Mouse (Mus musculus): ENCODE results near the gene Jaml. TPM values are rescaled to one million over a fixed set of nuclear protein-coding genes. Genes with fewer than 3 reads are reported as not detected.

Gene Jaml
- total RNA-seq, 2 experiments from 2014 or later, result 0.54 to 0.57 TPM

DNA sequence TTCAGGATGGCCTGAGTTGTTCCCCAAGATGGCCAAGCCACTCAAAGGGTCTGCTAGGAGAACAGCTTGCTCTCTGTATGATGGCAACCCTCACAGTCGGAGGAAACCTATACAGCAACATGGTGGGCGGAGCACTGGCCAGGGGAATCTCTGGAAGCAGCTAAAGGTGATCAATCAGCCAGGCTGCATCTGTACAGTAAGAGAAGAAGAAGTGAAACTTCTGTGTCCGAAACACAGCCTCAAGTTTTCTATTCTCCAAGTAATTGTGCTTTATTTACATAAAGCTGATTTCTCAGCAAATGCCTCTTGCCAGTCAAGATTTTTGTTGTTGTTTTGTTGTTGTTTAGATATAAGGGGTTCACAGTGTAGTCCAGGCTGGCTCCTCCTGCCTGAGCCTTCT is 1.1 kb upstream of the Jaml start:
- DNase-seq (ENCODE audit: low spot score in 2 of 2), result no peak

DNA sequence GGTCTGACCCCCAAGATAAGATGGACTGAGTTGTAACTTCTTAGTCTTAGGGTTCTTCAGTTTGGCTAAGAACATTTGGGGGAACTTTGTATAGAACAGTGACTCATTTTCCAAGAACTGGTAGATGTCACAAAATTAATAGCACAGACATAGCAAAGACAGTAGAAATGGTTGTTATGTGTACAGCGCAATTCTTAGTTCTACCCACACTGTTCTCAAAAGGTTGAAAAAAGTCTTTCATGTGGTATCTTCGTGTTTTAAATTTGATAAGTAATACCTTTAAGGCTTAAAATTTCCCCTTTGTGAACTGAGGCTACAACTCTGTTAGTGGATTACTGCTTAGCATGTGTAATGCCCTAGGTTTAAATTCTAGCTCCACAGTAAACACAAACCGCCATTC is 4.1 kb downstream of the Jaml start:
- DNase-seq (ENCODE audit: low spot score in 2 of 2), result no peak

DNA sequence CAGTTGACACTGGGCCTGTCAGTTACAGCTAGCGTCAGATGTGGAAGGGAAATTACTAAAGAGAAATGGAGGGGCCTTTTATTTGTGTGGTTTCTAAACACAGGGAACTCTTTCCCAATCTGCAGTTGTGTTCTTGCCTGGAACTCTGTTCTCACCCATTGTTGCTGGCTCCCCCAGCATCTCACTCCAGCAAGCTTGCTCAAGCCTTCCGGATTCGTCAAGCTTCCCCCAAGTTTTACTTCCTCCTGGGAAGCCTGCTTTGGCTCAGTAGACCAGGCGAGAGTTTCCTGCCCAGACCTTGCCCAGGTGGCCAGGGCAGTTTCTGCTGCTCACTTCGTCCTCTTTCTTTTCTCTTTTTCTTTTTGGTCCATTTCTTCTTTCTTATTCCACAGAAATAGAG is 5.6 kb downstream of the Jaml start:
- DNase-seq (ENCODE audit: low spot score in 2 of 2), result no peak

DNA sequence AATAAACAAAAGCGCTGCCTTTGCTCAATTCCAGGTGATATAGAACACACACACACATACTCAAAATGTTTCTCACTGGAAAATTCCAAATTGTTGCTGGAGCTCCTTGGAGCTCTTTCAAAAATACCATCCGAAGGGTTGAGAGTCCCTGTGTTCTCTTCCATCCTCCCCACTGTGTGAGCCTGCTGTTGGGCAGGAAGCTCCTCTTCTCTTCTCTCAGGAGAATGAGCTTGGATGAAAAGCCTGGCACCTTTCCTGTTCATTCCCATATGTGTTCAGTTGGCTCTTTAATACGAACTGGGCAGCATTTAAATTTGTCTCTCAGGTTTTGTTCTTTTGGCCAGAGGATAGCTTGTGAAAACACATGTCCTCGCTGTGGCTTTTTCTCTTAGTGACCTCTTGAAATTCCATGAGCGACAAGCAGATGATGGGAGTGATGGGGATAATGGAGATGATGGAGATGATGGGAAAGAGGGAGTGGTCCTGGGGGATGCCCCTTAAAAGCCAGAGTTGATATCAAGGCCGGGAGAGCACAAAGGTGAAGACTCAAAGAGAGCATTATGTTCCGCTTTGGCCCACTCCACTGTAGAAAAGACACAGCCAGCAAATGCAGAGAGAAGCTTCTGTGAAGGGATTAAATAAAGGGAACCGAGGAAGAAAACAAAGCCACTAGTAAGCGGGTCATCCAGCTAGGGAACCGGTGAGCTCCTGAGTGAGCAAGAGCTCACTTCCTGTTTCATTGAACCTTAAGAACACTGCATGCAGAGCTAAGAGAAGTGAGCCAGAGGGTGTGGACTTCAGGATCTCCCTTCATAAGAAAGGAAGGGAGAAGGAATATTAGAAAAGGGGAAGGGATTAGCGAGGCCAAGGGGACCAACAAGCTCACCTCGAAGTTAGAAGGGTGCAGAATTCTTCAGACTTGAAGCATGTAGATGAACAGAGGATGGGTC is 7.0 kb downstream of the Jaml start:
- no peak for DNase-seq (ENCODE audit: low spot score in 2 of 2)

DNA sequence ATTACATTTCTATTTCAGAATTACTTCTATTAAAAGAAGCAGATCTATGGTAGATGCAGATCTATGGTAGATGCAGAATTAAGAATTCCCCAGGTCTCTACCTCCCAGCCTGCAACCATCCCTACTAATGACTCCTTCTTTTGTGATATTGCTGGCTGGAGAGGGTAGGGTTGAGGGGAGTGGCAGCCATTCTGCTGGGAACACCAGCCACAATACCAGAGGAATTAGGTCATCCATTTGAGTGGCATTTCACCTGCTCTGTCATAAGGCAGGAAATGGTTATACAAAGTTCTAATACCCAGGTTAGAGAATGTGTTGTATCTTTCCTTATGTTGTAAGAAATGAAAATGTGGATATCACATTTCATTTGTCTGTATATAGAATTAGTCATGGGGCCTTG is 9.1 kb downstream of the Jaml start:
- DNase-seq (ENCODE audit: low spot score in 2 of 2), result no peak

DNA sequence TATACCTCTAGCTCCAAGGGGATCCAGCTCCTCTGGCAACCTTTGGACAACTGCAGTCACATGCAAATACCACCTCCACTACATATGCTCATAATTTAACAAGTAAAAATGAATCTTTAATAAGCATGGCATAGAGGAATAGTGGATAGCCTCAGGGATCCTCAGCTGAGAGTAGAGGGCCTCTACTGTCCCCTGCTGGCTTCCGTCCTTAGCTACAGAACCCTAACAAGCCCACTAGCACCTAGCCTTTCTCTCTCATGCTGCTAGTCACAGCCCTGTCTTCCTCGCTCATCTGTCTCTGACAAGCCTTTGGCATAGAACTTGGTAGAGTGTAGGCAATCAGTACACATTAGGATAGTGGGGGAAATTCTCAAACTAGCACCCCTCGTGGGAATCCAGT is 11.8 kb downstream of the Jaml start:
- DNase-seq (ENCODE audit: low spot score in 2 of 2), result no peak

DNA sequence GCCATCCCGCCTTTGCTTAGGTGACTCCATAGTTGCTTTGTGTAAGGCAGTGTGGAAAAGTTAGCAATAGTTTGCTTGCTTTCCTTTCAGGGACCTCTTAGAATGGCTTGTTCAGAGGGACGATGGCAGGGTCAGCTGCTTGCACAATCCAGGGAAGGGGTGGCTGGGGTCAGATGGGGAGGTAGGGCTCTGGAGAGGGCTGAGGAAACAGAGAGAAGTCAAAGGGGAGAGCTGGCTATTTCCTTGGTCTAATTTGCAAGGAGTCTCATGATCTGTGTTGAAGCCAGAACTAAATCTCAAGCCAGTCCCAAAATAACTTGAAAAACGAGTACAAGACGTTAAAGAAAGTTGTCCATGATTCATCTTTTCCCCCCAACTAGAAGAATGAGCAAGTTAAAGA is 13.7 kb downstream of the Jaml start:
- DNase-seq (ENCODE audit: low spot score in 2 of 2), result no peak

DNA sequence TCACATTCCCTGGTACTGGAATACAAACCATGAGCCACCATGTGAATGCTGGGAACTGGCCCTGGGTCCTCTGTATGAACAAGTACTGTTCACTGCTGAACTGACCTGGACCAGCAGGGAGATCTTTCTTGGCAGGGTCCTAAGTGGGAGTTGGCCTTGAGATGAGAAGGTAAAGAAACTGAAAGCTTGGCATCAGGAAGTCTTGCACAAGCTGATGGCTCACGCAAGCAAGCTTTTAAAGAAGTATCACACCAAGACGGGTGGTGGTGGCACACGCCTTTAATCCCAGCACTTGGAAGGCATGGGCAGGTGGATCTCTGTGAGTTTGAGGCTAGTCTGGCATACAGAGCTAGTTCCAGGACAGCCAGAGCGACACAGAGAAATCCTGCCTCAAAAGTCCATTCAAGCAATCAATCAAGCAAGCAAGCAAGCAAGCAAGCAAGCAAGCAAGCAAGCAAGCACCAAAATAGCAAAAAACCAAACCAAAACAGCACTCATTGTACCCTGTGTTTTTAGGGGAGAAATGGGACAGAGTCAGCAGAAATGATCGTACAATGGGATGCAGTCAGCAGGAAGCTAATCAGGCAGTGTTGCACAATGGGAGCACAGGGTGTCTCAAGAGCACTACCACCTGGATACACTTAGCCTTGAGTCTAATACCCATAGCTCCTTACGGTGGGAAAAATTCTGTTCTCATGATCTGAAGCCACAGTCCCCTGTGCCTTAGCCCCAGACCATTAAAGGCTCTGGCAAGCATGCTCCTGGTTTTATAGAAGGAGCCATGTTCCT is 16.4 kb downstream of the Jaml start:
- DNase-seq (ENCODE audit: low spot score in 2 of 2), result no peak

DNA sequence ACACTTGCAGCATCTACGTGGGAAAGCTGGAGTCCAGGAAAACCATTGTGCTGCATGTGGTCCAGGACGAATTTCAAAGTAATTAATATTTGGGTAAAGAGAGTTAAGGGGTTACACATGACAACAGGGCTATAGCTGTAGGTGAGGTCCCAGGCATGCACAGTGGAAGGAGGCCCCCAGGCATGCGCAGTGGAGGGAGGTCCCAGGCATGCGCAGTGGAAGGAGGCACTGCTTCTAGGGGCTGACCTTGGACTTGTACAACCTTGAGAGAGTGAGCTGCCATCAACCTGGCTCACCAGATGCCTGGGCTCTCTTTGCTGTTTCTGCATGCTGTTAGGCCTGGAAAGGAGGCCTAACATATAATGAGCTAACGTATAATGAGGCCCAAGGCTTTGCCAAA is 18.9 kb downstream of the Jaml start:
- no peak for DNase-seq (ENCODE audit: low spot score in 2 of 2)

DNA sequence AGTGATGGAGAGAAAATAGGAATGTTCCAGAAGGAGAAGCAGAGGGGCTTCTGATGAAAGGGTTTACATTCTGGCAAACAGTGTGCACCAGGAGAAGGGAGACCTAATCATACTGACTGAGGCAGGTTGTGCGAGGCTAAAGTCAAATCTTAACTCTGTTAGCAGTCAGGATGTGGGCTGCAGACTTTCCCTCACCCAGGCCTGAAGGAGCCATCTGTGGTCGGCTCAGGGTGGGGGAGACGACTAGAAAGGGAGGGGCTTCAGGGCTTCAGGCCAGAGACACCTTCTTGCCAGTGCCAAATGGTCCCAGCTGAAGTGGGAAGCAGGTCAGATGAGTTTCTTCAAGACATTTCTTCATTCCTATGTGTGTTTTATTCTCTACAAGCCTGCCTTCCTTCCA is 19.4 kb downstream of the Jaml start:
- no peak for DNase-seq (ENCODE audit: low spot score in 2 of 2)

DNA sequence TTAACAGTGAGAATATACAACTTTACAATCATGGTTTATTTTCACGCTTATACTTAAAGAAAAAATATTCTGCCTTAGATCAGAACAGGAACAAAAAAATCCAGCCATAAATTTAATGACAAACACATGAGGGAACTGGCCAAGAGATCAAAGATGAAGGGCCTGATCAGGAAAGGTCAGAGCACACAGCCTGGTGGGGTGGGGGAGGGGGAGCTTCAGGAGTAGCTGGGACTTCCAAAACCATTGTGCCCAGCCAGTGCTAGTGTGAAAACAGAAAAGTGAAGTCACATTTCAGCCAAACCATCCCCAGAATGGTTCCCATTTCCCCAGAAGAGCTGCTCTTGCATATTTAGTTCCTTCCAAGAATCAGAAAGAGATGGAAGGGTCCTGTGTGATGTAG is 23.5 kb downstream of the Jaml start:
- no peak for DNase-seq (ENCODE audit: low spot score in 2 of 2)

DNA sequence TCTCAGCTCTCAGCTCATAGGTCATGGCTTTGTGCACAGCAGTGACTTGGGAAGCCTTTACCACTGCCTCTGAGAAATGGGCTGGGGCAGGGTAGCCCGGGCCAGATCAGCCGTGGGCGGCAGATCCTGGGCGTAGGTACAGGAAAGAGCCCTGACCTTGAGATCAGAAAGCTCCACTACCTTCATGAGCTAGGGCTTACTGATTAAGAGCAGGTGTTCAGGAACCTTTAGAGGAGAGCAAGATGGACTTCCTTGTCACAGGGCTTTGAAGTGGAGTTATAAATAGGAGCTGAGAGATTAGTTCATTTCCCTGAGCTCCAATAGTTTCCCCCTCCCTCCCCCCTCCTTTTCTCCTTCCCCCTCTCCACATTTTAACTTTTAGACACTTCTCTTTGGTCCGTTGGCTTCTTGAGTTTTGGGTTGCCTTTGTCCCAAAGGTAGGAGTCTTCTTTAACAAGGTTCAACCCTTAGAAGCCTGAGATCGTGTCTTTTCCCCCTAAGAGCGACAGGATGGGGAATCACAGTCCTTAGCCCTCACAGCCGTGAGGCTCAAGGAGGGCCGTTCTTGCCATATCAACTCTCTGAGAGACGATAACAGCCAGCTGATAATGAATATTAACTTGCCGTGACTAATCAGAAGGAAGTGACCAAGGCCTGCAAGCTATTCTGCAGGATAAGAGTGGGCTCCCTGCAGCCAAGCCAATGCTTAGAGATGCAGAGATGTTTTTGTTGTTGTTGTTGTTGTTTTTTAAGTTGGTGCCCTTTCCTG is 24.4 kb downstream of the Jaml start:
- DNase-seq (ENCODE audit: low spot score in 2 of 2), result no peak

DNA sequence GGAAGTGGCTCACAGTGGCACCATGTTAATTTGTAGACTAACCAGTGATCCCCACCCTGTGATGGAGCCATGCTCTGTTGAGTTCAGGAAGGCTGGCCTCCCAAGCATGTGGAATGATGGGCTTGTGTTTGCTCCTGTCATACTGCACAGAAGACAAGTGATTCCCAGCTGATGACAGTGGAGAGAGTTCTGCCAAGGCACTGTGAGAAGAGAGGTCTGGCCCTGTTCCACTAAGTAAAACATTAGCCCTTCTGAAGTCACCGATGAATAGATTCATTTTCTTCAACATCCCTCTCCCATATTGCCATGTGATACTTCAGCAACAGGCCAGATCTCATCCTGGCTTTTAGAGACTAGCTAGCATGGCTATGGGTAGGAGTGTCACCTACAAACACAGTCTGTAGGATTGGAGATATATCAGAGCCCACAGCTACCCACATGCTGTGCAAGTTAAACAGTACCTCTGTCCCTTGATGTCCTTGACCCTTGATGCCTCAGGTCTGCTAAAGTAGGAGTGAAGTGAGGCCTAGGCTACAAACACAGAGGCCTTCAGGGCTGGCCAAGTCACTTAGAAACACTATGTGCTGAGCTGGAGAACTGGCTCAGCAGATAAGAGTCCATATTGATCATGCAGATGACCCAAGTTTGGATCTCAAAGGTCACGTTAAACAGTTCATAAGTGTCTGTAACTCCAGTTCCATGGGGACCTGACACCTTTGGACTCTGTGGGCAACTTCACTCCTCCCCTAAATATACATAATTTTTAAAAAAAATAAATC is 26.8 kb downstream of the Jaml start:
- no peak for DNase-seq (ENCODE audit: low spot score in 2 of 2)

DNA sequence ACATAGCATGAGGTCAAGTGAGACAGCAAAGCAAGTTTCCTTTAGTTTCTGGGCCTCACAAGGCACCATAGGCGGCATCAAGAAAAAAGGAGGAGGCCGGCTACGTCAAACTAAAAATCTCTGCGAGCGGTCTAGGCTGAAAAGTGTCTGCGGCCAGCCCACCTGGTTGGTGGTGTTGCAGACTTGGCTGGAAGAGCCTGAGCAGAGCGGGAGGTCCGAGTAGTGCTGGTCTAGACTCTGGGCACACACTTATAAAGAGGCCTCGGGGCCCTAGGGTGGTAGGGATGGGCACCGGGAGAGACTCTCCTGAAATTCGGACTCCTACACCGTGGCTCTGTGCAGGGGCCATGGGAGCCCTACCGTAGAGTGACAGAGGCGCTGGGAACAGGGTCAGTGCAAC is 36.7 kb downstream of the Jaml start:
- DNase-seq (ENCODE audit: low spot score in 2 of 2), result peak in 1 of 2 experiments; percentile 44

DNA sequence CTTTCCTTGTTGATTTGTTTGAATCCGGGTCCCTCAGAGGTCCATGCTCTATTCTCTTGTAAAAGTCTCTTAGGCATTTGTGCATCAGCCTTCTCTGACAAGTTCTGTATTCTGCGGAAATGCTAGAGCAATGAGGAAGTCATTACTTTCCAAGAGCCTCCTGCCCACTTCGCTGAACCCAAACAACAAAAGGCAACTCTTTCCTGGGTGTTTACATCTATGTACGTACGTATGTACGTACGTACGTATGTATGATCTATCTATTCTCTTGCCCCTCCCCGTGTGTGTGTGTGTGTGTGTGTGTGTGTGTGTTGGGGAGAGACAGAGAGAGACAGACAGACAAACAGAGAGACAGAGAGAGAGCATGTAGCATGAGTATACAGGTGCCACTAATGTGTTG is 37.8 kb downstream of the Jaml start:
- DNase-seq (ENCODE audit: low spot score in 2 of 2), result no peak

DNA sequence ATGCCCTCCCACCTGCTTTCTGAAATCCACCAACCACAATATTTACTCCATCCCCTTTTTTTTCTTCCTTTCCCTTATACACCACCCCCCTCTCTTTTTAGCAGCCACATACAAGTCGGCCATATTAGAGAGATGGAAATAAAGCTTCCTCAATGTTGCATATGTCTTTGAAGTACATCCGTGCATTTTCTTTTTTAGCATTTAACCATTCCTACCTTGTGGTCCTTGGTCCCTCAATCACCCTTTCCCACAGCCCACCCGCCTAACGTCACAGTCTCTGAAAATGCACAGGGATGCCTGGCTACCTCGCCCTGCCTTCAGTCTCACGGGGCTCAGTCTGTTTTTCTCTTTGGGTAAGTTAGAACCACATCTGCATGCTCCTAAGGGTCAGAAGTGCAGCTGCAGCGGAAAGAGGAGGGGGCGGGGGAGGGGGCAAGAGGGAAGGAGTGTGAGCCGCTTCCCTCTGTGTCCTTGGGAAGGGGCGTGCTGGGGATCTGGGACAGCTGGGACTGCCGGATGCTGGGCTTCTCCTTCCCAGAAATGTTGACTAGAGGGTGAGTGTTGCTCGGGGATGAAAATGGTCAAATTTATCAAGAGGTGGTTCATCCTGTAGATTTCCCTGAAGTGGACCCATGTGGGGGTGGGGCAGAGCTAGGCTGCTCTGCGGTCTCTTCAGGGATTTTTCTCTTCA is 38.9 kb downstream of the Jaml start, which contains the start of gene Scn2b:
Gene Scn2b (plus strand): TSS at position 42 of the 691 bp plus-strand sequence.
- no peak for DNase-seq (ENCODE audit: low spot score in 2 of 2)

DNA sequence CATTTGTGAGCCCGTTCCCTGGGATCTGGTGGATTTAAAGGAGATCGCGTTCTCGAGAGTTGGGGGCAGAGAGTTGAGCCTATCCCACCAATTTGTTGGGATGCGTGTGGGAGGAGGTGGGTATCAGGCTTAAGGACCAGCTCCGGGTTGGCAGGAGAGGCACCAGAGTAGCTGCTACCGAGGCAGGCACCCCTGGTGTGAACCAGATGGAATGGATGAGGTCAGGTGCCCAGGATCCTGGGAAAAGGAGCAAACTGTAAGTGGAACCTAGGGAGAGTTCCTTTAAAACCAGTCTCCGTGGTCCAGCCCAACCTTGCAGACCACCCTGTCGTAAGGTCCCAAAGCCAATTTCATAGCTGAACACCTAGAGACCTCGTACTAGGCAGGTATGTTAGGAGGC is 39.6 kb downstream of the Jaml start:
- no peak for DNase-seq (ENCODE audit: low spot score in 2 of 2)

DNA sequence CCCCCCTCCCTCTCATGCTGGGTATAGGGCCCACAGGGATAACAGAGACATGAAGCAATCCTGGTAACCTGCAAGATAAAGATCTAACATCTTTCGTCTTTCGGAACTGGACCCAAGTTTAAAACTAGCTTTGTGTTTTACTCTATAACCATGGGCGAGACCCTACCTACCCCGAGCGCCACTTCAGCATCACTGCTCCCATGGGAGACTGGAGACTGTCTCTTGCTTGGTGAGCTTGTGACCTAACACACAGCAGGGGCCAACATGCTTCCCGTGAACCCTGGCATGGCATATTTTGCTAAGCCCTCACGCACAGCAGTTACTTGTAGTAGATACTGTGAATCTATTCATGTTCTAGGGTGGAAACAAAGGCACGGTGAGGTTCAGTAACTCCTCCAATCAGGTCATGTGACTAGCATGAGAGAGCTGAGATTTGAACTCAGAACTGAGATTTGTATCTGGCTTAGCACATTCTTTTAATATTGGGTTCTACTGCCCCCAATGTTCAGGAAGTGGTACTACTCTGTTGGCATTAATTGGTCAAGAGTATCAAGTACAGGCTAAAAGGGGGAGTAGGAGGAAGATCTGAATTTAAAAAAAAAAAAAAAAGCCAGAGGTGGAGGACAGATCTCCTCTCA is 40.5 kb downstream of the Jaml start:
- DNase-seq (ENCODE audit: low spot score in 2 of 2), result no peak

DNA sequence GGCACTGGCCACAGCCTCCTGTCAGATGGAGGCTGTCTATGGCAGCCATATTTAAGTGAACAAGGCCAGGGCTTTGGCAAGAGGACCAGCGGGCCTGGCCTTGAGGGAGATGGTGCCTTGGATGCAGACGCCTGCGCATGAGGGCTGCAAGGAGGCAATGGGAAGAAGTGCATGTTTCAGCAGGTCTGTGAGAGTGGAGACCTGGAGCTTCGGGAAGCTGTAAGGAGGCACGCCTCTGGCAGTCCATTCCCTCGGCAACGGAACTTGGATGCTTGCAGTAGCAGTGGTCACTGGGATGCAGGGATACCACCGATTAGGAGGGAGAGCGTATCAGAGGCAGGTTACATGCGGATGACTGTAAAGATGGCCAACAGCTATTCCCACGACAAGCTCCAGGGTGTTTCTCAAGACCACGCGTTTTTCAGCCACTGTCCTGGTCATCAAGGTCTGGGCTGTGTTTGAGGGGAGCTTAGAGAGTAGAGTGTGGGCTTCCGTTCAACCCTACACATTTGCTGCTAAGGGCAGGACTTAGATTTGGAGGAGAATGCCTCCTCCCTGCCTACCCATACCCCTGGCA is 41.1 kb downstream of the Jaml start:
- no peak for DNase-seq (ENCODE audit: low spot score in 2 of 2)

Measured in gastrocnemius, postnatal 4 days (tissue).